Comparison of ENCODE assay signal across 9 mouse cellular contexts in the genomic region with DNA sequence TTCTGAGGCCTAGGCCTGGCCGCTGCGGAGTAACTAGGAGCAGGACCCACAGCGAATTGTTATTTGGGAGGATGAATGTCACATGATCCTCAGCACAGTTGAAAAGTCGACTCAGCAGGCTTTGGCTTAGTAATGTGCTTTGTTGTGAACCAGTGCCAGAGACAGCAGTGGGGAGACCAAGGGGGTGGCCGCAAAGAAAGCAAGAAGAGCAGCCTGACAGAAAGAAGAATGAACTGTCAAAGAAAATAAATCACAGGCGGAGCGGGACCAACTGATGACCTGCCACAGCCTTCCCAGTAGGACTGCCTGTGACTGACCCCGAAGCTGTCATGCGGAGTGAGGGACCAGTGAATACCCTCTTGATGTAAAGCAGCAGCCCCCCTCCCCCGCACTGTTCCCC.
A peak's percentile ranks its signal among the peaks of the same experiment; 100 is the strongest.
DNase-seq lines count a peak whose midpoint lies in the region; ATAC-seq lines count a peak whose summit lies in the region.
"Had no signal": no experiment of that assay in that cellular context is flagged by ENCODE, and none has a peak within 500 bp of the region (broad histone marks: within the 10 kb centered on the region; RNA-seq: fewer than 3 reads in every experiment).

No protein-coding gene starts in this region.

- no peaks in the 10 kb centered on the region for H3K36me3 ChIP-seq in heart, embryonic 11.5 days (ENCODE audit: control insufficient read depth, insufficient read depth, low read length)
- no peaks in the 10 kb centered on the region for H3K36me3 ChIP-seq in hindbrain, embryonic 16.5 days (ENCODE audit: control insufficient read depth, insufficient read depth, low read length)
- no peaks in the 10 kb centered on the region for H3K36me3 ChIP-seq in stomach, embryonic 16.5 days (ENCODE audit: control insufficient read depth, insufficient read depth, low read length)

- no peaks in the 10 kb centered on the region for H3K9me3 ChIP-seq in heart, embryonic 11.5 days (replicated peaks; ENCODE audit: control insufficient read depth, low read length)
- no peaks in the 10 kb centered on the region for H3K9me3 ChIP-seq in hindbrain, embryonic 16.5 days (ENCODE audit: control insufficient read depth, low read length)
- no peaks in the 10 kb centered on the region for H3K9me3 ChIP-seq in stomach, embryonic 16.5 days (replicated peaks; ENCODE audit: control insufficient read depth, low read length)

- no peak overlapping the region for H3K27ac ChIP-seq in heart, embryonic 11.5 days (ENCODE audit: low read depth, low read length)
- H3K27ac ChIP-seq in hindbrain, embryonic 16.5 days (ENCODE audit: low read depth, low read length) = peak overlapping the region; percentile 44
- no peak overlapping the region; the same call in 1 of the 2 replicates for H3K27ac ChIP-seq in stomach, embryonic 16.5 days (ENCODE audit: low read length)

- H3K4me1 ChIP-seq in heart, embryonic 11.5 days (ENCODE audit: control insufficient read depth, insufficient read depth, low read length) = peaks cover 6% of the 10 kb centered on the region
- peaks cover 6% of the 10 kb centered on the region for H3K4me1 ChIP-seq in hindbrain, embryonic 16.5 days (ENCODE audit: control insufficient read depth, insufficient read depth, low read depth, low read length)
- peaks cover 11% of the 10 kb centered on the region; the same call in 1 of the 2 replicates for H3K4me1 ChIP-seq in stomach, embryonic 16.5 days (ENCODE audit: control insufficient read depth, insufficient read depth, low read length)

- peak overlapping the region; percentile 36 for H3K4me2 ChIP-seq in heart, embryonic 11.5 days
- peak overlapping the region; percentile 55 for H3K4me2 ChIP-seq in hindbrain, embryonic 16.5 days (ENCODE audit: low read length)
- H3K4me2 ChIP-seq in stomach, embryonic 16.5 days (ENCODE audit: low read depth, low read length) = peak overlapping the region; percentile 26

- 0 out of 2 replicates have a peak overlapping the region, but pooled peaks have one; percentile 52 for H3K9ac ChIP-seq in heart, embryonic 11.5 days (ENCODE audit: low read depth, low read length)
- peak overlapping the region; percentile 36 for H3K9ac ChIP-seq in hindbrain, embryonic 16.5 days (ENCODE audit: low read depth, low read length)
- H3K9ac ChIP-seq in stomach, embryonic 16.5 days (ENCODE audit: low read length) = peak overlapping the region; percentile 26; the same call in 1 of the 2 replicates

- DNase-seq in heart, postnatal 25 days (ENCODE audit: low spot score) = no peak
- peak; percentile 26 for DNase-seq in embryo, embryonic 11.5 days (ENCODE audit: low read depth, low spot score)
- DNase-seq in lung, postnatal 14 days = peak; percentile 5
- no peak for DNase-seq in B cell, adult 2 months
- DNase-seq in urinary bladder, postnatal 14 days (ENCODE audit: low spot score) = no peak

- no peaks in the 10 kb centered on the region for H3K27me3 ChIP-seq in heart, embryonic 11.5 days (ENCODE audit: control insufficient read depth, insufficient read depth, low read length)
- H3K27me3 ChIP-seq in hindbrain, embryonic 16.5 days (replicated peaks; ENCODE audit: control insufficient read depth, insufficient read depth, low read length) = no peaks in the 10 kb centered on the region
- H3K27me3 ChIP-seq in stomach, embryonic 16.5 days (ENCODE audit: control insufficient read depth, insufficient read depth, low read length) = no peaks in the 10 kb centered on the region
- H3K27me3 ChIP-seq: CH12.LX had no signal

- 11% methylated on average over 10 of the region's 10 CpGs for WGBS in heart, embryonic 11.5 days (ENCODE audit: insufficient replicate concordance)
- WGBS in hindbrain, embryonic 16.5 days = 3% methylated on average over 10 of the region's 10 CpGs
- WGBS in stomach, embryonic 16.5 days = 27% methylated on average over 10 of the region's 10 CpGs

- peak; percentile 61 for ATAC-seq in heart, embryonic 11.5 days (replicated peaks; ENCODE audit: insufficient number of reproducible peaks, low FRiP score, low TSS enrichment)
- peak; percentile 92 for ATAC-seq in hindbrain, embryonic 16.5 days
- ATAC-seq in stomach, embryonic 16.5 days (ENCODE audit: insufficient read depth, low FRiP score) = peak; percentile 62; the same call in 1 of the 2 replicates

- intact Hi-C loops in heart, postnatal 25 days (cut with DNase I) = no loop called here

- no peak overlapping the region for H3K4me3 ChIP-seq in heart, embryonic 11.5 days (ENCODE audit: low read depth, low read length)
- H3K4me3 ChIP-seq in hindbrain, embryonic 16.5 days (ENCODE audit: low read length) = peak overlapping the region; percentile 15
- H3K4me3 ChIP-seq in stomach, embryonic 16.5 days (replicated peaks; ENCODE audit: low read length) = no peak overlapping the region

Comparison
In these comparisons a context has a peak if more than half of its experiments do, and no peak if none do; other contexts are left out.
1. DNase-seq: peak in embryo, embryonic 11.5 days (single experiment) and lung, postnatal 14 days (single experiment); none in heart, postnatal 25 days (single experiment), B cell, adult 2 months (0 of 2) and urinary bladder, postnatal 14 days (single experiment).
2. Peak in every context shown above with its lines, with median percentiles within 50 percentile points of each other: ATAC-seq, H3K4me2 ChIP-seq and H3K9ac ChIP-seq.